Mouse (Mus musculus): ENCODE results near the gene Fut1.

DNA sequence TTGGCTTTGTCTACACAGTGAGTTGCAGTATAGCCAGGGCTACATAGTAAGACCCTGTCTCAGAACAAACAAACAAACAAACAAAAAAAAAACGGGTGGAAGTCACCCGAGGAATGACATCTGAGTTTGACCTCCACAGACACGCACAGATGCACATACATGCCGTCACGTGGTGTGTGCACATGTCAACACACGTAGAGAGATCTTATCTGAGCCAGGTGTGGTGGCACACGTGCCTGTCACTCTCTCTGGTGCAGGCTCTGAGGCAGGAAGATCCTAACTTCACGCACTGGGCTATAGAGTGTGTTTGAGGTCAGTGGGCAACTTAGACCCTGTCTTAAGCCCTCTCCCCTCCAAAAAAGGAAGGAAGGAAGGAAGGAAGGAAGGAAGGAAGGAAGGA is 43.1 kb upstream of the Fut1 start:
- TF ChIP-seq CTCF (conservative IDR thresholded peaks at IDR 0.05; ENCODE audit: insufficient read depth, insufficient read length, low read depth, low read length) (no peak), POLR2A (IDR thresholded peaks at IDR 0.05; ENCODE audit: low read depth, low read length) (no peak)

Measured in kidney, adult 2 months (tissue).